Mouse (Mus musculus) heart, postnatal 0 days (tissue): ENCODE results near the gene Dvl2.

ENCODE experiments used
- CTCF ChIP-seq: IDR thresholded peaks from 2 replicates; pipeline ENCODE4 v1.5.1; 2016; ENCODE audit warnings: antibody characterized with exemption, control low read depth, low read depth
- EP300 ChIP-seq: IDR thresholded peaks from 2 replicates; pipeline ENCODE4 v1.6.1; 2016; ENCODE audit warnings: antibody characterized with exemption, low read depth

DNA sequence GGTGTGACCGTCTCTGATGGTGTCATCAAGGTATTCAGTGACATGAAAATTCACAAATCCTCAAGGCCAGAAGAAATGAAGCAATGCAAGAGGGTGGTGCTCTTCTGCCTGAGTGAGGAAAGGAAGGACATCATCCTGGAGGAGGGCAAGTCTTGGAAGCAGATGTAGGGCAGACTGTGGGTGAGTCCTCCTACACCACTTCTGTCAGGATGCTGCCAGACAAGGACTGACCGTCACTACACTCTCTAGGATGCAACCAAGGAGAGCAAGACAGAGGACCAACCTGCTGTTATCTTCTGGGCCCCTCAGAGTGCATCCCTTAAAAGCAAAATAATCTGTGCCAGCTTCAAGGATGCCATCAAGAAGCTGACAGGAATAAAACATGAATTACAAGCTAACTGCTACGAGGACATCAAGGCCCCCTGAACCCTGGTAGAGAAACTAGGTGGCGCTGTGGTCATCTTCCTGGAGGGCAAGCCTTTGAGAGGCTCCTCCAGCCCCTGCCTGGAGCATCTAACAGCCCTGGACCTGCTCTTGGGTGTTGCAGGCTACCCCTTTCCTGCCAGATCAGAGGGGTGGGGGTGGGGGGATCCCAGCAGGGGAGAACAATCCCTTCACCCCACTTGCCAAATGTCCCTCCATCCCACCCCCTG is 49.5 kb upstream of the Dvl2 start:
- TF ChIP-seq CTCF, result peak; percentile 31
- TF ChIP-seq EP300, result no peak
